In the genomic region with DNA sequence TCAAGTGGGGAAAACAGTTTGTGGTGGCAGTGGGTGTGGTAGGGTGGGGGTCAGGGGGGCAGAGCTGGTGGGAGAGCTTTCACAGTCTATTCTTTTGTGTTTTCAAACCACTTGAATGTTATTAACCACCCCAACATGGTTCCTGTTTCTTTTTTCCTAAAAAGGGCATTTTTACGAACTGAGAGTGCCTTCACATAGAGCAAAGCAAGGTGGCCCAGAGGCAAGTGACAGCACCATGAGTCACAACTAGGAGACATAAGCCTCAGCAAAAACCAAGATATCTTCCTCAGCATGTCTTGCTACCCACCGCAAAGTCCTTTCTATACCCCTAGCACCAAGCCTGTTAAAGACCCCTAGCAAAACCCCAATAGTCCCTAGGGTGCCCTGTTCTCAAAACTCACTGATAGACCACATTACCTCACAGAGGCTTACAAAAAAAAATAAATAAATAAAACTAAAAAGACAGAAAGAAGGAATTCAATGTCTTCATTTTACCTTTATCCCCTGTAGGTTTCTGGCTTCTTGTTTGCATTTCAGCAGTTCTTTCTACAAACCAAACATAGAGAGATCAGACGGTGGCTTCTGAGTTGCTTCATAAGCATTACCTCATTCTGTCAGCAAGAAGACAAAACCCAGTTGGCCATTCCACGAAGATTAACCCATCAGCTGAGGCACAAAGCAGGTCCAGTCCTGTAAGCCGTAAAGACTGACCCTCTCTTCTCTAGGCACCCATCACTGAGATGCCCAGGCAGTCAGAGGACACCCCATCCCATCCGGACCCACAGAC, we compare ENCODE assay signal across 29 mouse cellular contexts. TPM values are rescaled to one million over a fixed set of nuclear protein-coding genes. Genes with fewer than 3 reads are reported as not detected.
A peak's percentile ranks its signal among the peaks of the same experiment; 100 is the strongest.
DNase-seq lines count a peak whose midpoint lies in the region; ATAC-seq and TF ChIP-seq lines count a peak whose summit lies in the region.
"Had no signal": no experiment of that assay in that cellular context is flagged by ENCODE, and none has a peak within 500 bp of the region (broad histone marks: within the 10 kb centered on the region; RNA-seq: fewer than 3 reads in every experiment).

No protein-coding gene starts in this region.

- H3K9me3 ChIP-seq in midbrain, embryonic 11.5 days (ENCODE audit: control insufficient read depth, low read length), result no peaks in the 10 kb centered on the region
- no peaks in the 10 kb centered on the region for H3K9me3 ChIP-seq in midbrain, embryonic 10.5 days (replicated peaks)
- no peaks in the 10 kb centered on the region for H3K9me3 ChIP-seq in CH12.LX (replicated peaks; ENCODE audit: low read length)
- H3K9me3 ChIP-seq in kidney, embryonic 15.5 days (replicated peaks), result no peaks in the 10 kb centered on the region
- no peaks in the 10 kb centered on the region for H3K9me3 ChIP-seq in embryonic facial prominence, embryonic 10.5 days
- H3K9me3 ChIP-seq: forebrain, embryonic 13.5 days; heart, embryonic 13.5 days; midbrain, embryonic 12.5 days; neural tube, embryonic 13.5 days had no signal

- dilution Hi-C loops in CH12.LX (cut with MboI; ENCODE audit: extremely low pct_ligation_motif_present, extremely low pct_unique_long_range_greater_than_20kb, low sequenced_read_pairs), result no loop called here

- TF ChIP-seq POLR2A in CH12.LX (IDR thresholded peaks at IDR 0.05; ENCODE audit: low read depth, low read length), result no peak

- peak; percentile 14 for DNase-seq in midbrain, embryonic 11.5 days (ENCODE audit: low spot score, missing footprints)
- no peak for DNase-seq in midbrain, embryonic 10.5 days (ENCODE audit: low spot score)
- no peak for DNase-seq in CH12.LX (ENCODE audit: extremely low read depth)
- DNase-seq in yolk sac, embryonic 10.5 days (ENCODE audit: low spot score), result peak; percentile 44
- no peak for DNase-seq in retina, embryonic 14.5 days (ENCODE audit: low spot score)
- DNase-seq in embryonic facial prominence, embryonic 10.5 days (ENCODE audit: low spot score), result no peak
- DNase-seq: adrenal gland, adult 2 months; cerebellum, adult 2 months; cerebellum, postnatal 14 days; gastrocnemius, postnatal 14 days; heart, adult 18-20 months; heart, postnatal 10 days; kidney, adult 18-20 months; kidney, postnatal 36 days; lung, adult 2 months; lung, postnatal 10 days; thymus, postnatal 4 days had no signal

- ATAC-seq in midbrain, embryonic 11.5 days (ENCODE audit: low FRiP score), result no peak
- ATAC-seq in granulocyte monocyte progenitor cell, adult 5-6 weeks (replicated peaks; ENCODE audit: poor library complexity, severe bottlenecking), result peak; percentile 62
- ATAC-seq in kidney, embryonic 15.5 days (replicated peaks; ENCODE audit: low FRiP score), result no peak
- ATAC-seq: CD4-positive, CD25-positive, alpha-beta regulatory T cell, adult 4 months; forebrain, embryonic 13.5 days had no signal

- H3K27me3 ChIP-seq in midbrain, embryonic 11.5 days (ENCODE audit: control insufficient read depth, insufficient read depth, low read length), result no peaks in the 10 kb centered on the region
- no peaks in the 10 kb centered on the region for H3K27me3 ChIP-seq in midbrain, embryonic 10.5 days (ENCODE audit: low read depth, poor library complexity, severe bottlenecking)
- no peaks in the 10 kb centered on the region for H3K27me3 ChIP-seq in CH12.LX (replicated peaks)
- H3K27me3 ChIP-seq in kidney, embryonic 15.5 days, result no peaks in the 10 kb centered on the region
- no peaks in the 10 kb centered on the region for H3K27me3 ChIP-seq in embryonic facial prominence, embryonic 10.5 days (replicated peaks; ENCODE audit: low read depth, poor library complexity, severe bottlenecking)
- H3K27me3 ChIP-seq: forebrain, embryonic 13.5 days; heart, embryonic 13.5 days; midbrain, embryonic 12.5 days; neural tube, embryonic 13.5 days had no signal

- no peaks in the 10 kb centered on the region for H3K36me3 ChIP-seq in midbrain, embryonic 11.5 days (ENCODE audit: control insufficient read depth, insufficient read depth, low read length)
- peaks cover 42% of the 10 kb centered on the region for H3K36me3 ChIP-seq in midbrain, embryonic 10.5 days
- H3K36me3 ChIP-seq in CH12.LX (replicated peaks in 1 of 2; ENCODE audit: control insufficient read depth in 1 of 2, insufficient read depth in 1 of 2, low read length in 1 of 2), result no peaks in the 10 kb centered on the region
- H3K36me3 ChIP-seq in kidney, embryonic 15.5 days, result peaks cover 11% of the 10 kb centered on the region; the same call in 1 of the 2 replicates
- H3K36me3 ChIP-seq in embryonic facial prominence, embryonic 10.5 days (replicated peaks), result peaks cover 91% of the 10 kb centered on the region

- in situ Hi-C loops in CH12.LX (cut with MboI; ENCODE audit: low pct_ligation_motif_present, low pct_unique_long_range_greater_than_20kb, low sequenced_read_pairs), result no loop called here

- no peaks in the 10 kb centered on the region for H3K79me2 ChIP-seq in CH12.LX (replicated peaks; ENCODE audit: control insufficient read depth, extremely low read depth, insufficient read depth, poor library complexity, severe bottlenecking)

- H3K9ac ChIP-seq in midbrain, embryonic 11.5 days (ENCODE audit: low read length), result no peak overlapping the region
- no peak overlapping the region for H3K9ac ChIP-seq in CH12.LX (ENCODE audit: insufficient read depth, low read depth)
- H3K9ac ChIP-seq in kidney, embryonic 15.5 days, result no peak overlapping the region
- H3K9ac ChIP-seq: forebrain, embryonic 13.5 days; heart, embryonic 13.5 days; hindbrain, embryonic 14.5 days; midbrain, embryonic 12.5 days; neural tube, embryonic 13.5 days had no signal

- H3K4me3 ChIP-seq in midbrain, embryonic 11.5 days (ENCODE audit: low read depth, low read length), result no peak overlapping the region
- H3K4me3 ChIP-seq in midbrain, embryonic 10.5 days, result no peak overlapping the region
- no peak overlapping the region for H3K4me3 ChIP-seq in CH12.LX (replicated peaks in 1 of 3; ENCODE audit: low read depth in 2 of 3, low read length in 2 of 3, poor library complexity in 1 of 3)
- H3K4me3 ChIP-seq in kidney, embryonic 15.5 days (replicated peaks), result no peak overlapping the region
- H3K4me3 ChIP-seq in embryonic facial prominence, embryonic 10.5 days, result no peak overlapping the region
- H3K4me3 ChIP-seq: forebrain, embryonic 13.5 days; heart, embryonic 13.5 days; layer of hippocampus, adult 2 months; midbrain, embryonic 12.5 days; neural tube, embryonic 13.5 days had no signal

- WGBS in midbrain, embryonic 11.5 days, result 74% methylated on average over 6 of the region's 6 CpGs
- 85% methylated on average over 6 of the region's 6 CpGs for WGBS in midbrain, embryonic 10.5 days
- WGBS in kidney, embryonic 15.5 days, result 80% methylated on average over 6 of the region's 6 CpGs
- 86% methylated on average over 6 of the region's 6 CpGs for WGBS in embryonic facial prominence, embryonic 10.5 days

- no peak for TF ChIP-seq RAD21 in CH12.LX (IDR thresholded peaks at IDR 0.05; ENCODE audit: low read depth, low read length)

- no peak overlapping the region for H3K27ac ChIP-seq in midbrain, embryonic 11.5 days (ENCODE audit: low read depth, low read length)
- no peak overlapping the region for H3K27ac ChIP-seq in midbrain, embryonic 10.5 days (replicated peaks)
- no peak overlapping the region for H3K27ac ChIP-seq in CH12.LX (ENCODE audit: insufficient read depth, low read depth)
- no peak overlapping the region for H3K27ac ChIP-seq in kidney, embryonic 15.5 days
- no peak overlapping the region for H3K27ac ChIP-seq in embryonic facial prominence, embryonic 10.5 days (replicated peaks)
- H3K27ac ChIP-seq: forebrain, embryonic 13.5 days; heart, embryonic 13.5 days; hindbrain, embryonic 14.5 days; layer of hippocampus, adult 2 months; macrophage; midbrain, embryonic 12.5 days; neural tube, embryonic 13.5 days had no signal

- no peaks in the 10 kb centered on the region for H3K4me1 ChIP-seq in midbrain, embryonic 11.5 days (ENCODE audit: control insufficient read depth, insufficient read depth, low read length)
- H3K4me1 ChIP-seq in midbrain, embryonic 10.5 days, result peaks cover 6% of the 10 kb centered on the region
- peaks cover 0 to 2% of the 10 kb centered on the region in 2 experiments; a peak in 3 of 4 replicates for H3K4me1 ChIP-seq in CH12.LX (ENCODE audit: control insufficient read depth in 1 of 2, insufficient read depth in 2 of 2)
- H3K4me1 ChIP-seq in kidney, embryonic 15.5 days, result no peaks in the 10 kb centered on the region
- H3K4me1 ChIP-seq in embryonic facial prominence, embryonic 10.5 days, result no peaks in the 10 kb centered on the region
- H3K4me1 ChIP-seq: heart, embryonic 13.5 days; midbrain, embryonic 12.5 days; neural tube, embryonic 13.5 days had no signal

- TF ChIP-seq CTCF in CH12.LX (conservative IDR thresholded peaks at IDR 0.05 in 1 of 2, IDR thresholded peaks at IDR 0.05 in 1 of 2; ENCODE audit: low read depth in 2 of 2, low read length in 2 of 2), result no peak

- H3K4me2 ChIP-seq in midbrain, embryonic 11.5 days, result no peak overlapping the region
- peak overlapping the region; percentile 41 for H3K4me2 ChIP-seq in CH12.LX (ENCODE audit: insufficient read depth, low read depth, poor library complexity, severe bottlenecking)
- no peak overlapping the region for H3K4me2 ChIP-seq in kidney, embryonic 15.5 days
- H3K4me2 ChIP-seq: forebrain, embryonic 13.5 days; heart, embryonic 13.5 days; hindbrain, embryonic 14.5 days; midbrain, embryonic 12.5 days; neural tube, embryonic 13.5 days had no signal

- no peak for TF ChIP-seq EP300 in CH12.LX (IDR thresholded peaks at IDR 0.05; ENCODE audit: low read length)

RNA-seq across cellular contexts. Expression of a gene that starts 27.5 kb away (rescaled TPM):
- polyA plus RNA-seq in midbrain, embryonic 11.5 days (2014; fragmentation: Nextera tagmentation; extraction: Ambion mirVana), result 63.5 and 66.4 TPM in 2 replicates
- 57.5 and 58.6 TPM in 2 replicates for polyA plus RNA-seq in midbrain, embryonic 10.5 days (2016; fragmentation: Nextera tagmentation; extraction: Ambion mirVana)
- 45.2 and 49.6 TPM in 2 replicates for total RNA-seq in CH12.LX (2012; rRNA removed)
- total RNA-seq in CH12.LX (2014; rRNA removed), result 67.5 and 81.5 TPM in 2 replicates
- 53.4 and 55.7 TPM in 2 replicates for polyA plus RNA-seq in CH12.LX (2012; ENCODE audit: insufficient read length, low read depth)
- total RNA-seq in granulocyte monocyte progenitor cell, adult 5-6 weeks (2014; fragmentation: Nextera tagmentation), result 33.9 and 61.3 TPM in 2 replicates
- 30.4 and 48.5 TPM in 2 replicates for total RNA-seq in granulocyte monocyte progenitor cell, adult 5-6 weeks (2017)
- polyA plus RNA-seq in kidney, embryonic 15.5 days (2015; fragmentation: Nextera tagmentation; extraction: Ambion mirVana), result 60.4 and 67.2 TPM in 2 replicates
- polyA plus RNA-seq in embryonic facial prominence, embryonic 10.5 days (2016; fragmentation: Nextera tagmentation; extraction: Ambion mirVana), result 62.0 and 62.2 TPM in 2 replicates

RNA-seq across cellular contexts. Expression of a gene that starts 52.3 kb away (rescaled TPM):
- 18.5 and 22.9 TPM in 2 replicates for polyA plus RNA-seq in midbrain, embryonic 11.5 days (2014; fragmentation: Nextera tagmentation; extraction: Ambion mirVana)
- 20.6 and 21.8 TPM in 2 replicates for polyA plus RNA-seq in midbrain, embryonic 10.5 days (2016; fragmentation: Nextera tagmentation; extraction: Ambion mirVana)
- total RNA-seq in CH12.LX (2012; rRNA removed) (0.04 and 0.13 TPM in 2 replicates), CH12.LX (2014; rRNA removed) (0.15 and 0.23 TPM in 2 replicates)
- polyA plus RNA-seq in CH12.LX (2012; ENCODE audit: insufficient read length, low read depth), result 0.19 and 0.21 TPM in 2 replicates
- 0.11 and 0.82 TPM in 2 replicates for total RNA-seq in granulocyte monocyte progenitor cell, adult 5-6 weeks (2014; fragmentation: Nextera tagmentation)
- total RNA-seq in granulocyte monocyte progenitor cell, adult 5-6 weeks (2017), result 0.10 and 0.39 TPM in 2 replicates
- 8.3 and 8.5 TPM in 2 replicates for polyA plus RNA-seq in kidney, embryonic 15.5 days (2015; fragmentation: Nextera tagmentation; extraction: Ambion mirVana)
- polyA plus RNA-seq in embryonic facial prominence, embryonic 10.5 days (2016; fragmentation: Nextera tagmentation; extraction: Ambion mirVana), result 31.6 and 32.6 TPM in 2 replicates

RNA-seq across cellular contexts. Expression of a gene that starts 59.3 kb away (rescaled TPM):
- polyA plus RNA-seq in midbrain, embryonic 11.5 days (2014; fragmentation: Nextera tagmentation; extraction: Ambion mirVana), result 0.88 and 1.2 TPM in 2 replicates
- polyA plus RNA-seq in midbrain, embryonic 10.5 days (2016; fragmentation: Nextera tagmentation; extraction: Ambion mirVana), result 1.4 TPM in 2 replicates
- total RNA-seq in CH12.LX (2012; rRNA removed), result not detected in 2 replicates
- not detected in 2 replicates for total RNA-seq in CH12.LX (2014; rRNA removed)
- not detected in 2 replicates for polyA plus RNA-seq in CH12.LX (2012; ENCODE audit: insufficient read length, low read depth)
- not detected in 2 replicates for total RNA-seq in granulocyte monocyte progenitor cell, adult 5-6 weeks (2014; fragmentation: Nextera tagmentation)
- total RNA-seq in granulocyte monocyte progenitor cell, adult 5-6 weeks (2017), result not detected in 2 replicates
- polyA plus RNA-seq in kidney, embryonic 15.5 days (2015; fragmentation: Nextera tagmentation; extraction: Ambion mirVana), result 8.9 and 9.2 TPM in 2 replicates
- 3.8 and 4.1 TPM in 2 replicates for polyA plus RNA-seq in embryonic facial prominence, embryonic 10.5 days (2016; fragmentation: Nextera tagmentation; extraction: Ambion mirVana)
- total RNA-seq: hematopoietic stem cell, adult 5-6 weeks had no signal
- polyA plus RNA-seq: activated CD4-positive, CD25-positive, alpha-beta regulatory T cell, adult 4 months; CD4-positive, CD25-positive, alpha-beta regulatory T cell, adult 4 months; macrophage had no signal

Comparison
In these comparisons a context has a peak if more than half of its experiments do, and no peak if none do; other contexts are left out.
1. DNase-seq: peak in midbrain, embryonic 11.5 days (single experiment) and yolk sac, embryonic 10.5 days (single experiment); none in midbrain, embryonic 10.5 days (single experiment), CH12.LX (single experiment), retina, embryonic 14.5 days (single experiment) and embryonic facial prominence, embryonic 10.5 days (single experiment).